Mouse (Mus musculus) ES-Bruce4 (cell line): ENCODE measurements at regions not wholly inside any gene's neighbourhood (a gene's known extent, or its start where the extent isn't known, plus 50 kb on each side); places are given as distances from the start of the nearest gene placed in this dataset.
"Not testable (repeated sequence)": the region's sequence is repeated elsewhere in the genome, so short reads cannot be mapped to it uniquely, and the experiment has no call there.

Source experiments
- CTCF ChIP-seq: IDR thresholded peaks from one replicate; pipeline ENCODE4 v1.8.1; 2011; ENCODE audit warnings: low read depth, low read length
- EP300 ChIP-seq: IDR thresholded peaks from 2 replicates; pipeline ENCODE4 v1.6.1; 2011; ENCODE audit warnings: low read depth, low read length; ENCODE audit not compliant: insufficient read depth

GRCm38 (mm10) chr12:20928966-20929365 lies 61.3 kb upstream of the Asap2 start:
- not testable (repeated sequence) for TF ChIP-seq CTCF, EP300
